Mouse (Mus musculus) embryo, embryonic 10 days (tissue): Measurements from ENCODE around the gene Sctr.

Experiments used
- DNase-seq: peaks from one replicate; pipeline ENCODE4 v3.0.0-alpha.2; 2015; ENCODE audit warnings: low spot score

Sctr gene

DNA sequence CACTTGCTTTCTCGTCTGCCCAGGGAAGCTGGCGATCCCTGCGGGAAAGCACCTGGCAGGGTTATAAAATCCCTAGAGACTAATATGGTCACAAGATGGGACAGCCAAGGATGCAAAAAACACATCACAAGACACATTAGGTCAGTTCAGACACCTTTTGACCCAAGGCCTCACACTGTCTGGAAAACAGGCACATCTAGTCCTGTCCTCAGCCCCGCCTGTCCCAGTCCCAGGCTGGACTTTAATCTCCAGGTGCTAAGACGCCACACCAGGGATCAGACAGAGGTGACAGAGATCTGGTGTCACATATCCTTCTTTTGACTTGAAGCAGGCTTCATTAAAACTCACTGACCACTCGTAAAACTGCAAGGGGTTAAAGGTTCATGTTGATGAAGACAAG is 63.5 kb downstream of the Sctr start:
- peak; percentile 32 for DNase-seq

DNA sequence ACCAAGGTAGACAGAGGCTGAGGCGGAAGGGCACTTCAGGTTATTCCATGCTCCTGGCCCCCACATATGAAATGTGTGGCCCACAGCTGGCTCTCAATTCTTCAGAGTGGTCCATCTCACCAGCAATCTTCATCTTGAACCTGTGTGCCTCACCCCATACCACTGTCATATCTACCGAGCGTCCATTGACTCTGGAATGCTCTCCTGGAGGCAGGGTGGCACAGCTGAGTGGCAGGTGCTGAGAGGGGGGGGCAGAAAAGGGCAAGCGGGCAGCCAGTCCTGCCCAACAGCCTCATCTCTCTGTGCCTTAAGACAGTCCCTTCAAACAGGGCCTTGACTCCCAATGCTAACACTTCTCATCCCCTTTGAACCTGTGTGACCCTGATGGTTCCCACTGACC is 64.4 kb downstream of the Sctr start:
- DNase-seq: no peak

DNA sequence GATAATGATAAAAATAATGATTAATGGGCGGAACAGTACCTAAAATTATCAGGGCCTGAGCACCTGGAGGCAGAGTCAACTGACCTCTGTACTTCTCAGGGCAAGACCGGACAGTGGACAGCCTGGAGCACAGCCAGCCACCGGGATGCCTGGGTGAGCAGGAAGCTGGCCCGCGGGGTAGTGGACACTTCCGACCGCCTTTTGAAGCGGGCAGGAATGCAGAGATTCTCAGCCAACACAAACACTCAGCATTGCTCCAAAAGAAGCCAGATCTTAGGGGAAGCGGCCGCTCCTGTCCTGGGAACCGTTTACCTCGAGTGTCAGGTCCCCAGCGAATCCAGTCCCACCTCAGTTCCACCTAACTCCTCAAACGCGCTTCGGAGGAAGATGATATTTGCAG is 66.2 kb downstream of the Sctr start:
- DNase-seq: peak; percentile 45

DNA sequence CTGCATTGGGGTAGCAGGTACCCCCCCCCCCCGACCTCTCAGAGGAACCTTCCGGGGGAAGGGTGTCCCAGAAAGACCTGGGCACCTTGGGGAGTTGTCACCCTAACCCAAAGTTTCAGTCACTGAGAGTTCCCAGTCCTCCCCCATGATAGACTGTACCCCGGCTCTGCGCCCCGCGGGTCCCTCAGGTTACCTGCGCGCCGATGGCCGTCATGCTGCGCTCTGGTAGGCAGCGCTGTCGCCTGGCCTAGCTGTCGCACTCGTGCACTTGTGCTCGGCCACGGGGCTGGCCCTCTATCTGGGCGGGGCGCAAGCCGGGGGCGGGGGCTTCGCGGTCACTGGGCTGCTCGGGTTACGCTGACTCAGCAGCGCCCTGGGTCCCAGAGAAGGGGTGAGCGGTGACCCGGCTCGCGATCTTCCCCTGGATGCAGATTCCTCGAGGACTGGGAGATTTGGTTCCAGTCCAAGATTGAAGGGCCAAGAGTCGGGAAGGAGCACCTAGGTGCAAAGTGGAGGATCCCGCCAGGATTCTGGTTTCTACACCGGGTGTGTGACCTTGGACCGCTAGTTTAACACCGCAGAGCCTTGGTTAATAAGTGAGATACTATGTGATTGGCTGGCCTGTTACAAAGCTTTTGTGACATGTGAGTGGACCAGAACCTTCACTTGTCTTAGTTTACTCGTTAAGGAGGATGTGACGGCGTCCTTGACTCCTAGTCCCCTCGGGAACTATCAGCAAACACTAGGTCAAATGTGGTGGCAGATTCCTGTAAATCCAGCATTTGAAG is 67.0 kb downstream of the Sctr start, which contains the start of gene Tmem37:
TSS of gene Tmem37 (minus strand) at position 556 of the 788 bp plus-strand sequence.
- DNase-seq: peak; percentile 86

DNA sequence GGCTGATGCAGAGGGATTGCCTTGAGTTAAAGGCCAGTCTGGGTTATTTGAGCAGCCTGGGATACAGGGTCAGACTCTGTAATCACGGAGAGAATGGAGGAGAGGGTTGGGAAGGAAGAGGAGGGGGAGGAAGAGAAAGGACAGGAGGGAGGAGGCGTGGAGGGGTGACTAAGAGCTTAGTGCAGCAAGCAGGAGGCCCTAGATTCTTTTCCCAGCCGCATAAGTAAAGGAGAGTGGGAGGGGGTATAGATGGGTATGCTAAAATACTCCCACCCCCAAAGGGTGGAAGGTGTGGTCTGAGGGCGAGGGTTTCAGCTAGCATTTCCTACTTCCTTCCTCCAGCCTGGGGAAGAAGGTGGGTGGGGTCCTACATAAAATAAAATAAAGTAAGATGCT is 67.6 kb downstream of the Sctr start:
- no peak for DNase-seq

DNA sequence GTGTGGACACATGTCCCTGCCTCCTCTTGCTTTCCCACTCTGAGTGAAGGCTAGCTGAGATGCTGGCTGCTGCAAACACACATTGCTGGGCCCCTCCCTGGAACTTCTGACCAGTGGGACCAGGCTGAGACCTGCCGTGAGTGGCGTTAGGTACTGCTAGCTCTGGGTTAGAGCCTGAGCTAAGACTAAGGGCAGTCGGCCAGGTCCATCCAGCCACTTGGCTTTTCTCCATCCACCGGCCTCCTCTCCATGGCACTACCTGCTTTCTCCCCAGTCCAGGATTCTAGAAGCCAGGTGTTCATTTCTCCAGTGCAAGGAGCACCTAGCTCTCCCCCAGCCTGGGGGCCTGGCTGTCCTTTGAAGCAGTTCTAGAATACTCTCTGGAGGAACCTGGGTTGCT is 68.2 kb downstream of the Sctr start:
- DNase-seq: no peak

DNA sequence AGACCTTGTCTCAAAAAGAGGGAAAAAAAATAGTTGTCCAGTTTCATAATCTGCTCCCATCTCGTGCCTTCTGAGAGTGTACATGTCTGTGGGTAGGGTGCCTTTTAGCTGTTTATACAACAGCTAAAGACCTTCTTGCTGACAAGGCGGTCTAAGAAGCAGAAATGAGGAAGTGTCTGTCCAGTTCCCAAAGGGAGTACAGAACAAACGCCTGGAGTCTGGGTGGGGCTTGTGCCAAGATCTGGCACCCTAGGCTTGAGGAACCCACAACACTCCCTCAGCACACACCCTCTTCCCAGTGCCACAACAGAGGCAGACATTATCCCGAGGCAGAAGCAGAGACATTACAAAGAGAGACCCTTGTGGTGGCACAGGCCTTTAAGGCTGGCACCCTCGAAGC is 68.8 kb downstream of the Sctr start:
- no peak for DNase-seq

DNA sequence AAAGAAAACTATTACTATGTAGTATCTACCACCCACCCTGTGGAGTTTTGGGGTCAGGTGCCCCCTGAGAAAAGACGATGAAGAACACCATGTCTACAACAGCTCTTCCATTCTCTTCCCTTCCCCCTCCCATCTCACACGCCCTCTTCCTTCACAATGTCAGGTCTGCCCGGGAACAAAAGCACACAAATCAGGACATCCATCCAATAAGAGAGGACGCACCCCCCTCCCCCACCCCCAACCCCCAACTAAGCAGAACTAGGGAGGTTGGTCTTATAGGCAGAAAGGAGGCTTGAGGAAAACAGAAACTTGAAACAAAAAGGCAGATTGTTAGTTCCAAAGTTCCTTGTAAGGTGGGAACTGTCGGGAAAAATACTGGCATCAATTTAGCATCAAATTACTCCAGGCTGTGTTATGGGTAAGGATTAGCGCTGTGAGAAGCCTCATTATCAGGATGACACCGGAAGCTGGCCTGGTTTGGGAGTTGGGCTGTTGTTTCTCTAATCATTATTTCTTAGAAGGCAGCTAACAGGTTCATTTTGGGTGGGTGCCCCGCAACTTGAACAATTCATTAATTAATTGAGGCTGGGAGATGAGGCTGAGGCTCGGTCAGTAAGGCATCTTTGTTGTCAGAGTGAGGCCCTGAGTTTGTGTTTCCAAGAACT is 71.2 kb downstream of the Sctr start:
- peak; percentile 32 for DNase-seq

DNA sequence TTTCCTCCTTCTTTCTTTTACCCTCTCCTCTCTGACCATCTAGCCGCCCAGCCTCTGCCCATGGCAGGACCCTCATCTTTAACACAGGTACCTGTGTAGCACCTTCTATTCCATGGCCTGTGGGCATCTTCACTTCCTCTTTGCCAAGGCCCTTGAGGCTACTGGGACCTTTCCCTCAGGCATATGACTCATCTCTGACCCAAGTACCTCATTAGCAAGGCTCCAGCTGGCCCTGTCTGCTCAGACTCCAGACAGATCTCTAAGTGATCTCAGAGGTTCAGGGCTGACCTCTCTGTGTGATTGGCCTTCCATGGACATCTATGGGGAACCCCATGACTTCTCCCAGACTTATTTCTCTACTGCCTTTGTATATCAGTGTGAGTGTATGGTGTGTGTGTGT is 73.9 kb downstream of the Sctr start:
- no peak for DNase-seq

DNA sequence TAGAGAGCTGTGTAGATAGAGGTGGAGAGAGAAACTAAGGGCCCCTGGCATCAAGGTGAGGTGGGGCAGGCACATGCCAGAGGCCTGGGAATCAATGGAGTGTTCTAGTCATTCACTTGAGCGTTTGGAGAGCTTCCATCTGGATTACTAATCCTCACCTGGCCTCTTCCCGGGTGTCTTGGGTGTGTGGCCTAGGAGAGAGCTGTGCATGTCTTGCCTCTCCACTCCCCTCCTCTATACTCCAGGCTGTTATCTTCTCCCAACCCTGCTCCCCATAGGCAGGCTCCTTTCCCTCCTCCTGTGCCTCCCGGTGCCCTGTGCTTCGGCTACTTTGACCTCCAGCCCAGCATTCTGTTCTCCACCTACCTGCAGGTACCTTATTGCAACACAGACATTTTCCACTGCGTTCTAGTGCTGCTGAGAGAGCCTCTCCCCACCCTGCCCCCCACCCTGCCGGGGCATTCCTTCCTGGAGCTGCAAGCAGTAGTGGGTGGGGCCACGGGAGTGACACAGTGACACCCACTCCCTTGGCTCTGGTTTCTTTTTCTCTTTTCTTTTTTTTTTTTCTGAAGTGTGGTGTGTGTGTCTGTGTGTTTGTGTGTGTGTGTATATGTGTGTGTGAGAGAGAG is 76.4 kb downstream of the Sctr start:
- DNase-seq: no peak

DNA sequence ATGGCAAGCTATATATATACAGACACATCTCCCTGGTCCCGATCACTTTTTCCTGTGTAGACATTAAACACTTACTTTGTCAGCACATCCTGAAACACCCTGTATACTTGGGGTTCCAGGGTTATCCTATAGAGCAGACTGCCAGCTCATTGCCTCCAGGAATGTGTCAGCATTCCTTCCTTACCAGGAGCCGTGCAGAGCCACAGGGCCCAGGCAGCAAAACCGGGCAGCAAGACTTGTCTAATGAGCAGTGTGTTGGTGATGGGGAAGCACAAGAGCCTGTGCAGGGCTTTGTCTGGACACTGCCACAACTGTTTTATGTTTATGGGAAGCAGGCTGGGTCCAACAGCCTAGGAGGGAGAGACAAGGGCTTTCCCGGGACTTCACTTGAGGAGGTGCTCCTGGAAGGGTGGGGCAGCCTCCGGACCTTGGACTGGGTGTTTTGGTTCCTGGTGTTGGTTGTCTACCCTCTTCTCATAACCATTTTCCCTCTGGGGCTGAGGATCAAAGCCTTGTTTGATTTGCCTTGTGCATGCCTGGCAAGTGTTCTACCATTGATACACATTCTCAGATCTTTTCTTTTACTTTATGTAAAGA is 77.3 kb downstream of the Sctr start:
- DNase-seq: no peak

DNA sequence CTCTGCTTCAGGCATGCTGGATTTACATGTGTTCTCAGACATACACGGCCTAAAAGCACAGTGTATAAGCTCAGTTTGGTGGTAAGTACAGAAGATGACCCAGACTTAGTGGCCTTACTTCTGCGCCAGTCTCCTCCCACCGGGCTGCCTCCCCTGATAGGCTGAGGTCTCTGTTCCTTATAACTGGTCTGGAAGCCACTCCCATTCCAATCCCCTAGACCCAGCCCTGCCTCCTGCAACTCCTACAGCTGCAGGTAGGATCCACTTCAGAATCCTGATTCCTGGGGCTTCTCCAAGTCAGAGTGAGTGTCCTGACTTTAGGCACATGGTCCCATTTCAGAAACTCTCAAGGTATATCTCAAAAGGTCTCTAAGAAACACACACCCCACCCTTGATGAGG is 79.0 kb downstream of the Sctr start:
- no peak for DNase-seq

DNA sequence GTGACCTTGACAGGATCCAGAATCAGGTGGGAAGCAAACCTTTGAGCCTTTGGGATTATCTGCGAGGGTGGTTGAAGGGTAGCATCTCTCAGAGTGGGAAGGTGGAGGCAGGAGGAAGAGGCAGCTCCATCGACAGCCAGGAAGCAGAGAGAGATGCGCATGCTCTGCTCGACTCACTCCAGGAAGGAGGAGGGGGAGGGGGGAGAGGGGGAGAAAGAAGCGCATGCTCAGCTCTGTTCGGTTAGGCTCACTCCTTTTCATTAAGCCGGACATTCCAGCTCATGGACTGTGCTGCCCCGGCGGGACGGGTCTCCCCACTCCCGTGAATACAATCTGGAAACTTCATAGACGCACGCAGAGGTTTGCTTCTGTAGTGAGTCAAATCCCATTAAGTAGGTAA is 80.0 kb downstream of the Sctr start:
- no peak for DNase-seq

DNA sequence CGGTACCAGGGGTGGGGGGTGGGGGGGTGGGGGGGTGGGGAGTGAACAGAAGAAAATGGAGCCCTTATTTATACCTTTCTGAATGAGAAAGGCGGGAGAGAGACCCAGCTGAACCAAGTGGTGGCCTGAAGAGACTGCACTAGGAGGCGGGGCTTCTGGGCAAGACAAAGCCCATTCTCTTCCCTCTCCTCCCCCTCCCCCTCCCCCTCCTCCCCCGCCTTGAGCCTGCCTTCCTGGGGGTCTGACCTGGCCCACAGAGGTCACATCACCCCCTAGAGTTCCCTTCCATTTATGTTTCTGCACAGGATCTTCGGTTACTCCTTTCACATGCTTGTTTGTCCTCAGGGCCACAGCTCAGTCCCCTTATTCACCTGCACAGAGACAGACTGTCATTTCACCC is 82.5 kb downstream of the Sctr start:
- DNase-seq: peak; percentile 43

DNA sequence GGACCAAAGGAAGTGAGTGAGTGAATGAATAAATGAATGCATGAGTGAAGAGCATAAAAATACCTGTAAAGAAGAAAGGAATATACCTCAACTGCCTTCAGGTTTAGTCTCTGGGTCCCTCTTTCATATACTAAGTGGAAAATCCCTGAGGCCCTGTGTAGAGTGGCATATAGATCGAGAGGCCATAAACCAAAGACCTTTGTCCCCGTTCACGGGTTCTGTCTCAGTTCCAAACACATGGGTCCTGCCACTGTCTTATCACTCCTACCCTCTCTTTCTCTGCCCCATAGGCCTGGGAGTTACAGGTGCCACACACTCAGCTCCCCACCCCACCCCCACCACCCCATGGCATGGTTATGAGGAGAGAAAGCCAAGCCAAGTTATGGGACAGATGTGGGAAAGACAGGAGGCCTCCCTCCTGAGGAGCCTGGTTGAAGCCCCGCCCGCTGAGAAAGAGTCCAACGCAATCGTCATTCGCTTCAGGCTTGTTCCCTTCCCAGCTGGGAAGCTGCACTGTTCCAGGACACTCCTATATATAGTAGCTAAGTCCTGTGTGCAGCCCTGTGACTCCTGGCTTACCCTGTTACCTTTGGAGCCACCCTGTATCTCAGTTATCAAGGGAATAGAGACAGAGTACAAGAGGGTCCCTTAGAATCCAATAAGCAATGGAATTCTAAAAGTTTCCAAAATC is 84.3 kb downstream of the Sctr start:
- no peak for DNase-seq

DNA sequence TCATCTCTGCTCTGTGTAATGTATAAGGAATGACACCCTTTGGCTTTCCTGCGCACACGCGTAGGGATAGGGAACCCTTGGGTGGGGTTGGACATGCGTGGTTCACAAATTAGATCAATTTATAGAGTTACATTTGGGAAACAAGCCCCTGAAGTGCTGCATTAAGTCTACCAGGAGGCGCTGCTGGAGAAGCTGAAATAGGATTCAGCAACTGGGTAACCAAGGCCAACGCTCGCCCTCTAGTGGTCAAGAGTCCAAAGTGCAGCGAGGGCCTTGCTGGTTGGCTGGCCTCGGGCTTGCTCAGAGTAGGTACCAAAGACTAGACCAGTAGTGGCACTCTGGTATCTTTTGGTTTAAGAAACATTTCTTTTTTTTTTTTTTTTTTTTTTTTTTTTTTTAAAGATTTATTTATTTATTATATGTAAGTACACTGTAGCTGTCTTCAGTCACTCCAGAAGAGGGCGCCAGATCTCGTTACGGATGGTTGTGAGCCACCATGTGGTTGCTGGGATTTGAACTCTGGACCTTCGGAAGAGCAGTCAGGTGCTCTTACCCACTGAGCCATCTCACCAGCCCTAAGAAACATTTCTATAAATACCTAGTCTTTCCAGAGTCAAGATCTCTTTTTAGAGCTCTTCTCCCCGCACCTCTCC is 86.9 kb downstream of the Sctr start:
- peak; percentile 91 for DNase-seq

DNA sequence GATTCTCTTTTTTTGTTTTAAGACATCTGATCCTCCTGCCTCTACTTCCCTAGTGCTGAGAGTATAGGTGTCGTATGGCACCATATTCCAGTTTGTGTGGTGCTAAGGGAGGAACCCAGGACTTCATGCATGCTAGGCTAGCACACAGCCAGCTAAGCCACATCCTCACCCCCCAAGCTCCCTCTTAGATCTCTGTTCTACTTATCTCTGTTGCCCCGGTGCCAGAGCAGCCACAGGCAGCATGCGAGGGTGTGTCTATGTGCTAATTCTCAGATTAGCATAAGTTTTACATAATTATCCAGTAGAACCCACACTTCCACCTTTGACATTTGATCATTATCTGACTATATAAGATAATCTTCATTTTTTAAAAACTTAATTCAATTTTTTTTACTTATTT is 88.2 kb downstream of the Sctr start:
- DNase-seq: no peak

DNA sequence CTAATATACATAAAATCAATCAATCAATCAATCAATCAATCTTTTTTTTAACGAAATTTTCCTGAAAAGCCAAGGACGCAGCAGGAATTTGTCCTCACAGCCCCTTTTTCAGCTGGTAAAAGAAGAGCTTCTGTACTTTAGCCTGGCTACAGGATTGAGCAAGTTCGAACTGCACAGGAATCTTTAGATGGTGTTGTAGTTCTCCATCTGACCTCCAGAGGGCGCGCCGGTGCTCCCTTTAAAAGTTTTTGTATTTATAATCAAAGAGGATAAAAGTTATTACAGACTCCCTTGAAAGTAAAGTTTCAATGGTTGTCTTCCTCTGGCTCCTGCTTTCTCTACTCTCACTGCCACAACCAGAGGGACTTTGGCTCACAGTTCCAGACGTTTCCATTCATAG is 91.6 kb downstream of the Sctr start:
- peak; percentile 69 for DNase-seq

DNA sequence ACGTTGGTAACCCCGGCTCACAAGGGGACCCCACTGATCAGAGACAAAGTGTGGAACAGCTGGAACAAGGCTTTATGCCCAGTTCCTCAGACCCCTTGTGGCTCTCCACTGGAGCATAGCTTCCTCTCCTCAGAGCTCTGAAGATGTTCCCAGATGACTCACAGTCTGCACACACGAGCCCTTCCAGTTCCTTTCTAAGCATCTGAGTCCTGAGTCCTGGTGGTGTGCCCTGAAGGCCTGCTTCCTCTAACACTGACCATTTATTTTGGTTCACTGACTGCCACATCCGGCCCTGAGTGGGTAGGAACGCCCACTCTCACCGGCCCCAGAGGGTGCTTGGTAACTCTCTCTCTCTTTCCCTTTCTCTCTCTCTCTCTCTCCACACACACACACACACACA is 92.8 kb downstream of the Sctr start:
- DNase-seq: no peak

DNA sequence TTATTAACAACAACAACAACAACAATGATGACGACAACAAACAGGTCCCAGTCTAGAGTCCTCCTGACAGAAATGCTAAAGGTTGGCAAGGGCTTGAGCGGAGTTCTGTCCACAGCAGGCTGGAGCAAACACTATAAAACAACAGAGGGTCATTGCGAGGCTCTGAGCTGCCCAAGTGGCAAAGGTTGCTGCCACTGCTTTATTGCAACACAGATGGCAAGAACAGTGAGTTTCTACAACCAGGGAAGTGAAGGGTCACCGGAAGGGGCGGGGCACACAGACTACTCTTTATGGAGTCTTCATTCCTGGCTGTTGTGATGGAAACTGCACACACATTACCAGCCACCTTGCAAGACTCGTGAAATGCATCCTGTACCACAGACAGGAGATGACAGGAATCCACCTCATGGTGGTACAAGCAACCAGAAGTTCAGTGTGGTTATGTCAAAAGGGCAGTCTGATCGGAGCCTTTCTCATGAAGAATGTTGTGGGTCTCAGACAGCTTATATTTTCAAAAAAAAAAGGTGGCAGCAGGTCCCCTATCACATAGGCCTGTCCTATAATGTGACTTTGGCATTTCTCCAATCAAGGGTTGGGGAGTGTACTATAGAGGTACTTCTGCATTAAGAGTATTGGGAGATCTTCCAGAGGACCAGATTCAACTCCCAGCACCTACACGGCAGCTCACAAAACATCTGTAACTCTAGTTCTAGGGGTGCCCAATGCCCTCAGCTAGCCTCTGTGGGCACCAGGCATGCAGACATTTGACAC is 93.9 kb downstream of the Sctr start:
- DNase-seq: no peak

DNA sequence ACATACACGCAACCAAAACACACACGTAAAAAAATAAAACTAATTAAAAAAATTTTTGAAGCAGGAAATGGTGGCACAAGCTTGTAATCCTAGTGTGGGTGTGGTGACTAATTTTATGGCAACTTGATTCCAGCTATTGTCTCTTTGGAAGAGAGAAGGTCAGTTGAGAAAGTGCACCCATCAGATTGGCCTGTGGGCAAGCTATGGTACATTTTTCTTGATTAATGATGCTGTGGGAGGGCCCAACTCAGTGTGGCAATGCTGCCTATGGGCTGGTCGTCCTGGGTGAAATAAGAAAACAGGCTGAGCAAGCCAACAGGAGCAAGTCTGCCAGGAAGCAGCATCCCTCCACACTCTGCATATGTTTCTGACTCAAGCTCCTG is 94.5 kb downstream of the Sctr start:
- no peak for DNase-seq
